Mouse (Mus musculus): ENCODE measurements around the gene Arid5b. TPM values are rescaled to one million over a fixed set of nuclear protein-coding genes. Genes with fewer than 3 reads are reported as not detected.

Gene Arid5b
- polyA plus RNA-seq, 1 experiment = 4.5 TPM

GRCm38 (mm10) chr10:68124985-68125384 lies 153.6 kb downstream of the Arid5b start:
- DNase-seq (ENCODE audit: low read depth in 1 of 2, low spot score in 2 of 2) = no peak
- no peak overlapping the region for H3K4me3 ChIP-seq (ENCODE audit: extremely low read depth, insufficient read depth, insufficient read length)
- no peak overlapping the region for H3K27ac ChIP-seq (ENCODE audit: insufficient read depth, low read length)
- peaks cover 4% of the 10 kb centered on the region; the same call in 1 of the 2 replicates for H3K4me1 ChIP-seq (ENCODE audit: control insufficient read depth, insufficient read depth, insufficient read length)
- TF ChIP-seq CTCF (IDR thresholded peaks at IDR 0.05; ENCODE audit: extremely low read depth, insufficient read depth, insufficient read length, insufficient replicate concordance) = no peak
- TF ChIP-seq POLR2A (IDR thresholded peaks at IDR 0.05; ENCODE audit: low read depth, low read length) = no peak
- WGBS = 32% methylated on average over 2 of the region's 2 CpGs
- no peaks in the 10 kb centered on the region for H3K27me3 ChIP-seq (ENCODE audit: control insufficient read depth, insufficient read depth, low read length)
- peaks cover 17% of the 10 kb centered on the region for H3K36me3 ChIP-seq (ENCODE audit: control insufficient read depth, insufficient read depth, low read length)

GRCm38 (mm10) chr10:68123446-68123845 lies 155.1 kb downstream of the Arid5b start:
- Histone ChIP-seq H3K27ac (ENCODE audit: insufficient read depth, low read length) (no peak overlapping the region), H3K36me3 (ENCODE audit: control insufficient read depth, insufficient read depth, low read length) (peaks cover 16% of the 10 kb centered on the region), H3K27me3 (ENCODE audit: control insufficient read depth, insufficient read depth, low read length) (no peaks in the 10 kb centered on the region), H3K4me3 (ENCODE audit: extremely low read depth, insufficient read depth, insufficient read length) (no peak overlapping the region), H3K4me1 (ENCODE audit: control insufficient read depth, insufficient read depth, insufficient read length) (peaks cover 4% of the 10 kb centered on the region; the same call in 1 of the 2 replicates)
- DNase-seq (ENCODE audit: low read depth in 1 of 2, low spot score in 2 of 2) = no peak
- 54% methylated on average over 4 of the region's 4 CpGs for WGBS
- no peak for TF ChIP-seq CTCF (IDR thresholded peaks at IDR 0.05; ENCODE audit: extremely low read depth, insufficient read depth, insufficient read length, insufficient replicate concordance)
- TF ChIP-seq POLR2A (IDR thresholded peaks at IDR 0.05; ENCODE audit: low read depth, low read length) = no peak

GRCm38 (mm10) chr10:68121960-68122359 lies 156.6 kb downstream of the Arid5b start:
- TF ChIP-seq POLR2A (IDR thresholded peaks at IDR 0.05; ENCODE audit: low read depth, low read length) (no peak), CTCF (IDR thresholded peaks at IDR 0.05; ENCODE audit: extremely low read depth, insufficient read depth, insufficient read length, insufficient replicate concordance) (no peak)
- Histone ChIP-seq H3K27me3 (ENCODE audit: control insufficient read depth, insufficient read depth, low read length) (no peaks in the 10 kb centered on the region), H3K4me1 (ENCODE audit: control insufficient read depth, insufficient read depth, insufficient read length) (peaks cover 4% of the 10 kb centered on the region; the same call in 1 of the 2 replicates), H3K27ac (ENCODE audit: insufficient read depth, low read length) (no peak overlapping the region), H3K36me3 (ENCODE audit: control insufficient read depth, insufficient read depth, low read length) (peaks cover 13% of the 10 kb centered on the region), H3K4me3 (ENCODE audit: extremely low read depth, insufficient read depth, insufficient read length) (no peak overlapping the region)
- WGBS = 88% methylated on average over 4 of the region's 4 CpGs
- DNase-seq (ENCODE audit: low read depth in 1 of 2, low spot score in 2 of 2) = no peak

GRCm38 (mm10) chr10:68121251-68121650 lies 157.3 kb downstream of the Arid5b start:
- Histone ChIP-seq H3K4me3 (ENCODE audit: extremely low read depth, insufficient read depth, insufficient read length) (no peak overlapping the region), H3K27me3 (ENCODE audit: control insufficient read depth, insufficient read depth, low read length) (no peaks in the 10 kb centered on the region), H3K36me3 (ENCODE audit: control insufficient read depth, insufficient read depth, low read length) (peaks cover 11% of the 10 kb centered on the region), H3K4me1 (ENCODE audit: control insufficient read depth, insufficient read depth, insufficient read length) (peaks cover 4% of the 10 kb centered on the region; the same call in 1 of the 2 replicates), H3K27ac (ENCODE audit: insufficient read depth, low read length) (peak overlapping the region; percentile 16; the same call in 1 of the 2 replicates)
- DNase-seq (ENCODE audit: low read depth in 1 of 2, low spot score in 2 of 2) = no peak
- TF ChIP-seq CTCF (IDR thresholded peaks at IDR 0.05; ENCODE audit: extremely low read depth, insufficient read depth, insufficient read length, insufficient replicate concordance) (no peak), POLR2A (IDR thresholded peaks at IDR 0.05; ENCODE audit: low read depth, low read length) (no peak)
- 91% methylated on average over 2 of the region's 2 CpGs for WGBS

GRCm38 (mm10) chr10:68120011-68120410 lies 158.5 kb downstream of the Arid5b start:
- Histone ChIP-seq H3K36me3 (ENCODE audit: control insufficient read depth, insufficient read depth, low read length) (peaks cover 7% of the 10 kb centered on the region), H3K27me3 (ENCODE audit: control insufficient read depth, insufficient read depth, low read length) (no peaks in the 10 kb centered on the region), H3K4me1 (ENCODE audit: control insufficient read depth, insufficient read depth, insufficient read length) (peaks cover 4% of the 10 kb centered on the region; the same call in 1 of the 2 replicates), H3K4me3 (ENCODE audit: extremely low read depth, insufficient read depth, insufficient read length) (no peak overlapping the region), H3K27ac (ENCODE audit: insufficient read depth, low read length) (no peak overlapping the region)
- 84% methylated on average over 4 of the region's 4 CpGs for WGBS
- TF ChIP-seq POLR2A (IDR thresholded peaks at IDR 0.05; ENCODE audit: low read depth, low read length) (no peak), CTCF (IDR thresholded peaks at IDR 0.05; ENCODE audit: extremely low read depth, insufficient read depth, insufficient read length, insufficient replicate concordance) (no peak)
- no peak for DNase-seq (ENCODE audit: low read depth in 1 of 2, low spot score in 2 of 2)

GRCm38 (mm10) chr10:68119285-68119684 lies 159.3 kb downstream of the Arid5b start:
- H3K27me3 ChIP-seq (ENCODE audit: control insufficient read depth, insufficient read depth, low read length) = no peaks in the 10 kb centered on the region
- H3K27ac ChIP-seq (ENCODE audit: insufficient read depth, low read length) = no peak overlapping the region
- H3K36me3 ChIP-seq (ENCODE audit: control insufficient read depth, insufficient read depth, low read length) = peaks cover 9% of the 10 kb centered on the region
- H3K4me3 ChIP-seq (ENCODE audit: extremely low read depth, insufficient read depth, insufficient read length) = no peak overlapping the region
- WGBS = 16% methylated on average over 6 of the region's 6 CpGs
- TF ChIP-seq CTCF (IDR thresholded peaks at IDR 0.05; ENCODE audit: extremely low read depth, insufficient read depth, insufficient read length, insufficient replicate concordance) (no peak), POLR2A (IDR thresholded peaks at IDR 0.05; ENCODE audit: low read depth, low read length) (no peak)
- H3K4me1 ChIP-seq (ENCODE audit: control insufficient read depth, insufficient read depth, insufficient read length) = peaks cover 2% of the 10 kb centered on the region; the same call in 1 of the 2 replicates
- peak; percentile 33 to 57 for DNase-seq (ENCODE audit: low read depth in 1 of 2, low spot score in 2 of 2)

GRCm38 (mm10) chr10:68114955-68115354 lies 163.6 kb downstream of the Arid5b start:
- Histone ChIP-seq H3K27ac (ENCODE audit: insufficient read depth, low read length) (no peak overlapping the region), H3K4me1 (ENCODE audit: control insufficient read depth, insufficient read depth, insufficient read length) (no peaks in the 10 kb centered on the region), H3K36me3 (ENCODE audit: control insufficient read depth, insufficient read depth, low read length) (peaks cover 12% of the 10 kb centered on the region), H3K27me3 (ENCODE audit: control insufficient read depth, insufficient read depth, low read length) (no peaks in the 10 kb centered on the region), H3K4me3 (ENCODE audit: extremely low read depth, insufficient read depth, insufficient read length) (no peak overlapping the region)
- TF ChIP-seq CTCF (IDR thresholded peaks at IDR 0.05; ENCODE audit: extremely low read depth, insufficient read depth, insufficient read length, insufficient replicate concordance) (no peak), POLR2A (IDR thresholded peaks at IDR 0.05; ENCODE audit: low read depth, low read length) (no peak)
- DNase-seq (ENCODE audit: low read depth in 1 of 2, low spot score in 2 of 2) = no peak
- WGBS = 89% methylated on average over 3 of the region's 3 CpGs
